Comparison of ENCODE assay signal across 8 mouse cellular contexts in the genomic region with DNA sequence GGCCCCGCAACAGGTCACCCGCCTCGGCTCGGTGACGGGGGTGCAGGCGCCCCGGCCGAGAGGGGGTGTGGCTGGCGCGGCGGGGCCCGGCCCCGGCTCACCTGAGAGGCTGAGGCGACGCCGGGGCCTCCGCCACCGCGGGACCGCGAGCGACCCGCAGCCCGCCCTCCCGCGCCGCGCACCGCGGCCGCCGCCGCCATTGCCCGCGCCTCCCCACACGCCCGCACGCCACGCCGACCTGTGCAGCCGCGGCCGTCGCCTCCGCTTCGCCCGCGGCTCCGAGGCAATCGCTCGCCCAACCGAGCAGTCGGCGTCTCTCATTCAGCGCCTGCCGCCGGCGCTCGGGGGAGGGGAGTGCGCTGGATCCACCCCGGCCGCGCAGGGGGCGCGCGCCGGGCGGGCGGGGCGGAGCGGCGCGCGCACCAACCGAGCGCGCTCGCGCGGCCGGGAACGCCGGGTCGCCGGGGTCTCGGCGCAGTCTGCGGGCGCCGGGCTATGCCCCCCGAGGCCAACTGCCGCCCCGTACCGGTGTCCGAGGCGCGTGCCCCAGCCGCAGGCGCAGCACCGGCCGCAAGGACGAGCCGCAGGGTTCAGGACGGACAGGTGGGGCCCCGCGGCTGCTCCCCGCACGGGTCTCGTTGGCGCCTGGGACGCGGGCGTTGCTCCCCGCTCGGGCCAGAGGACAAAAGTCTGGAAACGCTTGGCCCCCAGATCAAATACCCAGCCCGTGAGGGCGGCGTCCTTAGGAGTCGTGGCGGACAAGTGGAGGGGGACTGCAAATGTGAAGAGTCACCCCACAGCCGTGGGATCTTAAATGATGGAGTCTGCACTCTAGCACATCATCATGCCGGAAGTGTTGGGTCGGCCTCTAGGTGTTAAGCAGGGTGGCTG. TPM values are rescaled to one million over a fixed set of nuclear protein-coding genes. Genes with fewer than 3 reads are reported as not detected.
DNase-seq lines count a peak whose midpoint lies in the region; ATAC-seq and TF ChIP-seq lines count a peak whose summit lies in the region.

Ralgps2 (minus strand) TSS at position 376 of the 891 bp plus-strand sequence.

- ATAC-seq in hindbrain, embryonic 16.5 days: peak; percentile 85

- no peaks in the 10 kb centered on the region for H3K79me2 ChIP-seq in macrophage (ENCODE audit: inconsistent target)

- H3K9ac ChIP-seq in hindbrain, embryonic 16.5 days (ENCODE audit: low read depth, low read length): peak within 1 kb of the TSS; percentile 93

- peak; percentile 54 for DNase-seq in NIH3T3 (ENCODE audit: low read depth)
- DNase-seq in cerebellum, adult 8-10 months: peak; percentile 65
- DNase-seq in frontal cortex, postnatal 10 days (ENCODE audit: low spot score in 2 of 2): peak; percentile 38 to 62
- peak; percentile 67 to 76 for DNase-seq in left cerebral cortex, adult 2 months (ENCODE audit: extremely low spot score in 1 of 2, low spot score in 2 of 2)
- peak; percentile 72 for DNase-seq in right cerebral cortex, adult 18-20 months
- peak; percentile 39 for DNase-seq in urinary bladder, postnatal 25 days (ENCODE audit: low spot score)

- TF ChIP-seq CTCF in left cerebral cortex, adult 2 months (IDR thresholded peaks at IDR 0.05): no peak

- H3K27me3 ChIP-seq in hindbrain, embryonic 16.5 days (replicated peaks; ENCODE audit: control insufficient read depth, insufficient read depth, low read length): no peaks in the 10 kb centered on the region

- H3K36me3 ChIP-seq in hindbrain, embryonic 16.5 days (ENCODE audit: control insufficient read depth, insufficient read depth, low read length): no peaks in the 10 kb centered on the region
- H3K36me3 ChIP-seq in macrophage (ENCODE audit: inconsistent target): no peaks in the 10 kb centered on the region

- intact Hi-C loops in left cerebral cortex, adult 2 months (cut with DNase I): loop anchor here (2.0 to 5.0 kb wide), 3 partner anchors 19 to 138 kb away; no protein-coding TSS in a partner anchor

- H3K4me3 ChIP-seq in hindbrain, embryonic 16.5 days (ENCODE audit: low read length): peak within 1 kb of the TSS; percentile 96
- H3K4me3 ChIP-seq in left cerebral cortex, adult 2 months: peak within 1 kb of the TSS; percentile 69
- H3K4me3 ChIP-seq in macrophage (ENCODE audit: inconsistent target): peak within 1 kb of the TSS; percentile 37

- peak within 1 kb of the TSS; percentile 96 for H3K27ac ChIP-seq in hindbrain, embryonic 16.5 days (ENCODE audit: low read depth, low read length)
- H3K27ac ChIP-seq in left cerebral cortex, adult 2 months: peak within 1 kb of the TSS; percentile 90
- no peak within 1 kb of the TSS for H3K27ac ChIP-seq in macrophage

- no peaks in the 10 kb centered on the region for H3K9me3 ChIP-seq in hindbrain, embryonic 16.5 days (ENCODE audit: control insufficient read depth, low read length)

- H3K4me2 ChIP-seq in hindbrain, embryonic 16.5 days (ENCODE audit: low read length): peak within 1 kb of the TSS; percentile 51

- under 1% methylated on average over 41 of the region's 124 CpGs for WGBS in hindbrain, embryonic 16.5 days
- 1% methylated on average over 103 of the region's 124 CpGs for WGBS in macrophage (ENCODE audit: missing documents)

- peaks cover 11% of the 10 kb centered on the region for H3K4me1 ChIP-seq in hindbrain, embryonic 16.5 days (ENCODE audit: control insufficient read depth, insufficient read depth, low read depth, low read length)

RNA-seq across cellular contexts. Expression of gene Ralgps2, which starts in this region (rescaled TPM):
- polyA plus RNA-seq in hindbrain, embryonic 16.5 days (2015; fragmentation: Nextera tagmentation; extraction: Ambion mirVana): 74.7 and 75.9 TPM in 2 replicates
- 10 to 100 TPM; 40.5 to 43.2 TPM for total RNA-seq in left cerebral cortex, adult 2 months (2021)
- total RNA-seq in macrophage (2018; cell fraction: chromatin; rRNA removed): 10 to 100 TPM in 21 of 26 experiments, 1 to 10 TPM in 5; 2.0 to 44.8 (median 20.4) TPM
- total RNA-seq in macrophage (2018; cell fraction: cytosol; rRNA removed): 10 to 100 TPM in 2 of 26 experiments, 1 to 10 TPM in 24; 4.1 to 14.0 (median 6.9) TPM
- total RNA-seq in macrophage (2018; cell fraction: nucleus; rRNA removed): 10 to 100 TPM in 18 of 26 experiments, 1 to 10 TPM in 8; 4.0 to 27.7 (median 16.0) TPM
- 4.7 to 8.8 TPM (median 5.8 TPM) in 3 replicates for polyA plus RNA-seq in macrophage (2018)

Comparison
In these comparisons a context has a peak if more than half of its experiments do, and no peak if none do; other contexts are left out.
1. H3K4me3 ChIP-seq: peak in every context shown above with its lines; median percentile 96 in hindbrain, embryonic 16.5 days; 69 in left cerebral cortex, adult 2 months; 37 in macrophage.